Mouse (Mus musculus): Measurements from ENCODE around the gene Gm19965. TPM values are rescaled to one million over a fixed set of nuclear protein-coding genes. Genes with fewer than 3 reads are reported as not detected.

The Gm19965 gene
- polyA plus RNA-seq (2015; fragmentation: Nextera tagmentation; extraction: Ambion mirVana) = not detected in 2 replicates

DNA sequence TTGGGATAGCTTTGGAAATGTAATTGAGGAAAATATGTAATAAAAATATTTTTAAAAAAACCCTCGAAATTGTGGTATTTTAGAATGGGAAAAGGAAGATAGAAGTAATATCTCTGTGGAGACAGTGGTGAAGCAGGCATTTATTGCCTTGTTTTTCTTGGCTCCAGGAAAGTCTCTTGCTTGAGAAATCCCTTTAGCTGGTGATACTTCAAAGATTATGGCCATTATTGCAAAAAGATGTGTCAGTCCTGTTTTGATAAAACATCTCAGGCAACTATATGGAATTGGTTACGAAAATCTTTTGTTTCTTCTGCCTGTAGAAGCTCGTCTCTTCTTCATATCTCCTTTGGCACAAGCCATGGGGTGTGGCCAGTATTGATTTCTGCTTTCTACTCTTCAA lies at the start of gene Gm19965:
Gene Gm19965, plus strand, starts transcription at position 301 of the 400 bp plus-strand sequence.
- H3K9me3 ChIP-seq = no peaks in the 10 kb centered on the region
- H3K36me3 ChIP-seq = no peaks in the 10 kb centered on the region
- no peak within 1 kb of the TSS for H3K9ac ChIP-seq (replicated peaks)
- H3K27ac ChIP-seq (replicated peaks) = no peak within 1 kb of the TSS
- WGBS = 80% methylated on average over 3 of the region's 3 CpGs
- no peak for ATAC-seq (replicated peaks)
- H3K4me3 ChIP-seq = no peak within 1 kb of the TSS
- H3K4me1 ChIP-seq = no peaks in the 10 kb centered on the region
- H3K27me3 ChIP-seq = no peaks in the 10 kb centered on the region
- no peak within 1 kb of the TSS for H3K4me2 ChIP-seq (replicated peaks)

DNA sequence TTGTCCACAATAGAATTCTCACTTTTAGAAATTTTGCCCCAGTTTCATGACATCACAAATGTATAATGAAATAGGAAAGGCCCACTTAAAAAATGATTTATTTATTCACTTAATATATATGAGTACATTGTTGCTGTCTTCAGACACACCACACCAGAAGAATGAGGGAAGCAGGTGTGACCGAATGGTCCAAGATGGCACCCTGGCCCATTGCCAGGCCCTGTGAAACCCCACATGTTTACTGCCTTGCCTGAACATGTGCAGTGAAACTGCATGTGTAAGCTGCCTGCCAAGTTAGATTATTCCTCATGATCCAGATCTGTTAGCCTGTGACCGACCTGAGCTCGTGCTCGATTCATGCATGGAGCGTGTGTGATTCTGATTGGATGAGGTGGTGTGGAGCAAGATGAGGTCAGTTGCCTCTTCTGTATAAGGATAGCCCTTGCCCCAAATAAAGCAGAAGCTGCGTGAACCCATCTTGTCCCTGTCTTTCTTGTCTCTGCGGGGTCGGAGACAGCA lies 20.3 kb upstream of the Gm19965 start:
- Histone ChIP-seq H3K36me3 (no peaks in the 10 kb centered on the region), H3K4me2 (replicated peaks) (no peak overlapping the region), H3K4me3 (no peak overlapping the region), H3K27me3 (no peaks in the 10 kb centered on the region), H3K27ac (replicated peaks) (no peak overlapping the region), H3K9me3 (no peaks in the 10 kb centered on the region), H3K4me1 (no peaks in the 10 kb centered on the region), H3K9ac (replicated peaks) (no peak overlapping the region)
- ATAC-seq (replicated peaks) = no peak
- WGBS = 83% methylated on average over 8 of the region's 8 CpGs
